Mouse (Mus musculus): ENCODE measurements around the gene Usp7. TPM values are rescaled to one million over a fixed set of nuclear protein-coding genes. Genes with fewer than 3 reads are reported as not detected.

Usp7 gene
- polyA plus RNA-seq, 1 experiment, result 29.8 TPM

DNA sequence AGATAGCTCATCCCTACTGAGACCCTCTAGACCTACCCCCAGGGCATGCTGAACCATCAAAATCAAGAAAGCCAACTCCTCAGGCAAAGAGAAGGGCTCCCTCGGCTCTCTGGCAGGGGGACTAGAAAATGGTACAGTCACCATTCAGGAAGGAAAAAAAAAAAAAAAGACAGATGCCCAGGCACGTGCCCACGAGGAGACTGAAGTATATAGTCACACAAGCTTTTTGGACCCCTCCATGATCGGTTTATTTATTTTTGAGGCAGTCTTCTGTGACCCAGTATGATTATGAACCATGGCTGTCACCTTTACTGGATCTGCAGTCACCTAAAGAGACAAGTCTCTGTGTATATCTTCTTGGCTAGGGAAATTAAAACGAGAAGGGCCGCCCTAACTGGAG, 118.8 kb downstream of the Usp7 start:
- Histone ChIP-seq H3K4me1 (ENCODE audit: control insufficient read depth, insufficient read depth, low read length) (peaks cover 17% of the 10 kb centered on the region), H3K4me3 (replicated peaks; ENCODE audit: extremely low read depth, low read depth, low read length) (no peak overlapping the region)
- WGBS, result 51% methylated on average over 6 of the region's 6 CpGs
- TF ChIP-seq CTCF (IDR thresholded peaks at IDR 0.05; ENCODE audit: insufficient read depth, low read length) (no peak), POLR2A (IDR thresholded peaks at IDR 0.05; ENCODE audit: borderline replicate concordance, extremely low read depth, low read depth, low read length) (no peak)
- no peak for DNase-seq

DNA sequence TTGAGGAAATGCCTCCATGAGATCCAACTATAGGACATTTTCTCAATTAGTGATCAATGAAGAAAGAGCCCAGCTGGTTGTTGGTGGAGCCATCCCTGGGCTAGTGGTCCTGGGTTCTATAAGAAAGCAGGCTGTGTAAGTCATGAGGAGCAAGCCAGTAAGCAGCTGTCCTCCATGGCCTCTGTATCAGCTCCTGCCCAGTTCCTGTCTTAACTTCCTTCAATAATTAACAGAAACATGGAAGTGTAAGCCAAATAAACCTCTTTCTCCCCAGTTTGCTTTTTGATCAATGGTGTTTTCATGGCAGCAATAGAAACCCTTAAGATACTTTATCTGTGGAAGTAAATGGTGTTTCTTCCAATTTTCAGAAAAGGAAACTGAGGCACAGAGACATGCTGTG, 119.3 kb downstream of the Usp7 start:
- no peak for TF ChIP-seq POLR2A (IDR thresholded peaks at IDR 0.05; ENCODE audit: borderline replicate concordance, extremely low read depth, low read depth, low read length)
- no peak for TF ChIP-seq CTCF (IDR thresholded peaks at IDR 0.05; ENCODE audit: insufficient read depth, low read length)
- Histone ChIP-seq H3K4me3 (replicated peaks; ENCODE audit: extremely low read depth, low read depth, low read length) (no peak overlapping the region), H3K4me1 (ENCODE audit: control insufficient read depth, insufficient read depth, low read length) (peaks cover 19% of the 10 kb centered on the region)
- no peak for DNase-seq

DNA sequence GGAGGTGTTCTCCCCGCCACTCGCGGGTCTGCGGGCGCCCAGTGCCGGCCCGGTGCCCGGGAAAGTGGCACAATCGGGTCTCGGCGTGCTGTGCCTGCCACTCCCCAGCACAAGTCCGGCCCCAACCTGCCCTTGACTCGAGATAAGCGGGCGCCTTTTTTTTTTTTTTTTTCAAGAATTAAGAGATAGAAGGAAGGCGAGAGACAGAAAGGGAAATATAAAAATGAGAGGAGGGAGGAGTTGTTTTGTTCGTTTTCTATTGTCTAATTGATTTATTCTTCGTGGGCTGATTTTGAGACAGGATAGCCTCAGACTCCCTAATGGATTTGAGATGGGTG, 119.8 kb downstream of the Usp7 start:
- DNase-seq, result no peak
- peaks cover 24% of the 10 kb centered on the region for H3K4me1 ChIP-seq (ENCODE audit: control insufficient read depth, insufficient read depth, low read length)
- peak overlapping the region; percentile 17 for H3K4me3 ChIP-seq (replicated peaks; ENCODE audit: extremely low read depth, low read depth, low read length)
- 1% methylated on average over 18 of the region's 18 CpGs for WGBS
- TF ChIP-seq POLR2A (IDR thresholded peaks at IDR 0.05; ENCODE audit: borderline replicate concordance, extremely low read depth, low read depth, low read length), result no peak
- TF ChIP-seq CTCF (IDR thresholded peaks at IDR 0.05; ENCODE audit: insufficient read depth, low read length), result no peak

DNA sequence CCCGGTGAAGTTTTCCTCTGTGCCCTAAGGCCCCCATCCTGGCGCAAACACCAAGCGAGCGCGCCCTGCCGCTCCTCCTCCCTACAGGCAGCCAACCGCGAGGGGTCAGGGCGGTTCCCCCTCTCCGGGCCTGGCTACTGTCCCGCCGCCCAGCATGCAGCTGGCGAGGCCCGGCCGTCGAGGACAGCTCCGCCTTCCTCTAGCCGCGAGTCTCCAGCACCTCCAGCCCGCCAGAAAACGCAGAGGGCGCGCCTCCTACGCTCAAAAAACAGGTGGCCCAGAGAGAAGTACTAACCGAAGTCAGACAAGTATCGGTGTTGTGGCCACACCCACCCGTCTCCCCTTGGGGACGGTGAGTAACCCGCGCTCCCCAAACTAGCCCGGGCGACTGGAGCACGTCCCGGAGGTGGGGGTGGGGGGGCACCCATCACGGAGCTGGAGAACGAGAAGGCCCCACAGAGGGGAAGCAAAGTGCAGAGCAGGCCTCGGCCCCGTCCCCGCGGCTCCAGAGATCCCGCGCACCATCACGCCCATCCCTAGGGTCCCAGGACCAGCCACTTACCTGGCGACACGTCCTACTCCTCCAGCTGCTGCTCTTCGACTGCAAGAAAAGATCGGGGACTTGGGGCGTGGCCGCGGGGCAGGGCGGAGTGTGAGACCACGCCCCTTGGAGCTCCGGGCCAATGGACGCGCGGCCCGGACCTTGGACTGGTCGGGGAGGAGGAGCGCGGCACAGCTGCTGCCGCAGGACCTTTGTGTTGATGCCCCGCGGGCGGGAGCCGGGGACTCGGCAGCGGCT, 120.4 kb downstream of the Usp7 start, which contains the start of gene Carhsp1:
Carhsp1 (minus strand) TSS at position 605 of the 799 bp plus-strand sequence.
- TF ChIP-seq POLR2A (IDR thresholded peaks at IDR 0.05; ENCODE audit: borderline replicate concordance, extremely low read depth, low read depth, low read length) (peak; percentile 96), CTCF (IDR thresholded peaks at IDR 0.05; ENCODE audit: insufficient read depth, low read length) (no peak)
- peak; percentile 92 for DNase-seq
- Histone ChIP-seq H3K4me3 (replicated peaks; ENCODE audit: extremely low read depth, low read depth, low read length) (peak within 1 kb of the TSS; percentile 71), H3K4me1 (ENCODE audit: control insufficient read depth, insufficient read depth, low read length) (peaks cover 28% of the 10 kb centered on the region)
- under 1% methylated on average over 67 of the region's 67 CpGs for WGBS

DNA sequence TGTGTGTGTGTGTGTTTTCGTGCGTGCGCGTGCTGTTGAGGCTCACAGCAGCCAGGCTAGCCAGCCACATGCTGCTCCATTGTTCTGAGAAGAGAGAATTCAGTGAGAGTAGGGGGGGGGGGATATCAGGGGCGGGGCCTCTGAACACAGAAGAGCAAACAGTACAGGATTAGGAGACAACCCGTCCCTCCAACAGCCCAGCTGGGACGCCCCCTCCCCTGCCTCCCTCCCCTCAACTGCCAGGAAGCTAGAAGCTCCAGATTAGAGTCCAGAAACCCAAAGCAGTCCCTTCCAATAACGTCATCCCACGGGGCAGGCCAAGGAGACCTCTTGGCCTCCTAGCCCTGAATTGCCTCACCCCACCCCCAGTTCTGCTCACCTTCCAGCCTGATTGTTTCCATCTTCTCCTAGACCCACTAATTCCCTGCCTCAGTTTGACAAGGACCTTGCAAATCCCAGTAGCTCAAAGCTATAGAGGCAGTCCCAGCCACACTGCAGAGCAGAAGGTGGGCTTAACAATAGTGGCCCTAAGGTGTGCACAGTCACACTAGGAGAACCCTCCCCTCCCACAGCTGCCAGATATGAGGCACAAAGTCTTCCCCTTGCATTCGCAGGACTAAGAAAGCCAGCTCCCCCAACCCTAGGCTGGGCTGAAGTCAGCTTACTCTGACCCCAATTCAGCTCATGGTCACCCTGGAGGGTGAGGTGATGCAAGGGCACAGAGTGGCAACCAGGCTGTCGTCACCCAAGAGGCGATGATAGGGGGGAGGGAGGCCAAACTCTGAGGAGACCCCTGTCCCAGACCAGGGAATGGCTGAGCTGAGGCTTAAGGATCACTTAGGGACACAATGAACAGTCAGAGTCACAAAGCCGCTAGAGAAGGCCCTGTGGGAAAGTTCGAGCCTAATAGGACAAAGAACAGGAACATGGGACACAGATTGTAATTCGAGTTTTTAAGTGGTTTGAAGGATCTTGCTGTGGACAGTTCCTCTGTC, 121.8 kb downstream of the Usp7 start:
- DNase-seq, result no peak
- no peak for TF ChIP-seq CTCF (IDR thresholded peaks at IDR 0.05; ENCODE audit: insufficient read depth, low read length)
- no peak for TF ChIP-seq POLR2A (IDR thresholded peaks at IDR 0.05; ENCODE audit: borderline replicate concordance, extremely low read depth, low read depth, low read length)
- H3K4me1 ChIP-seq (ENCODE audit: control insufficient read depth, insufficient read depth, low read length), result peaks cover 37% of the 10 kb centered on the region
- H3K4me3 ChIP-seq (replicated peaks; ENCODE audit: extremely low read depth, low read depth, low read length), result peak overlapping the region; percentile 40
- 20% methylated on average over 13 of the region's 15 CpGs for WGBS

DNA sequence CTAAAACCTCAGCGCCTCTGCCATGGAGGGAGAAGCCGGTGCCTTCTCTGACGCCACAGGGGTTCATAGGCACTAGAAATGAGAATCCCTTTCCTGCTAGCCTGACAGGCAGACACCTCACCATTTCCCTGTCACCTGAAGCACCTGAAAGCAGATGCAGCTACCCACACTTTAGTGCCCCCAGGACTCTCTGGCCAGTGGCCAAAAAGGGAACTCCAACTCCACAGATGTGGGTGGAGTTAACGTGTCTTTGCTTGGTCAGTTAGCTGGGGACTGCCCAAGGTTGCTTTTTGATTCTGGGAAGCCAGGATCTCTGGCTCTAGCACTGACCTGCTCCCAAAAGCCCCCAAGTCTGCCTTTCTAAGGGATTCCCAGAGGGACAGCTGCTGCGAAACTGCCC, 122.7 kb downstream of the Usp7 start:
- TF ChIP-seq CTCF (IDR thresholded peaks at IDR 0.05; ENCODE audit: insufficient read depth, low read length) (no peak), POLR2A (IDR thresholded peaks at IDR 0.05; ENCODE audit: borderline replicate concordance, extremely low read depth, low read depth, low read length) (no peak)
- no peak for DNase-seq
- Histone ChIP-seq H3K4me1 (ENCODE audit: control insufficient read depth, insufficient read depth, low read length) (peaks cover 40% of the 10 kb centered on the region), H3K4me3 (replicated peaks; ENCODE audit: extremely low read depth, low read depth, low read length) (no peak overlapping the region)
- 70% methylated on average over 5 of the region's 5 CpGs for WGBS

DNA sequence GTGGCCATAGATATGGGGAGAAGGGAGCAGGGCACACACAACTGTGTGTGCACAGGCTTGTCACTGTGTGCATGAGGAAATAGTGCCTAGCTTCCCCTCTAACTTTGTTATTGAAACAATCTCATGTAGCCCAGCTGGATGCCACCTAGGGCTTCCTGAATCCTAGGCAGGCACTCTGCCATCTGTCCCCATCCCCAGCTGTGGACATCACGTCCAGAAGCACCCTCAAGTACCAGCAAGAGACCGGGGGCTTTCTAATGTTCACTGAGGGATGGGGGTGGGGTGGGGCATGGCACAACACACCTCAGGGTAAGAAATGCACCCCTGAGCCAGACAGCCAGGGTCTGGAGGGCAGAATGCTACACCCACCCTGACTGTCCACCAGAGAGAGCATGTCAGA, 123.7 kb downstream of the Usp7 start:
- WGBS, result 51% methylated on average over 2 of the region's 2 CpGs
- DNase-seq, result no peak
- peaks cover 38% of the 10 kb centered on the region for H3K4me1 ChIP-seq (ENCODE audit: control insufficient read depth, insufficient read depth, low read length)
- H3K4me3 ChIP-seq (replicated peaks; ENCODE audit: extremely low read depth, low read depth, low read length), result no peak overlapping the region
- no peak for TF ChIP-seq CTCF (IDR thresholded peaks at IDR 0.05; ENCODE audit: insufficient read depth, low read length)
- TF ChIP-seq POLR2A (IDR thresholded peaks at IDR 0.05; ENCODE audit: borderline replicate concordance, extremely low read depth, low read depth, low read length), result no peak

DNA sequence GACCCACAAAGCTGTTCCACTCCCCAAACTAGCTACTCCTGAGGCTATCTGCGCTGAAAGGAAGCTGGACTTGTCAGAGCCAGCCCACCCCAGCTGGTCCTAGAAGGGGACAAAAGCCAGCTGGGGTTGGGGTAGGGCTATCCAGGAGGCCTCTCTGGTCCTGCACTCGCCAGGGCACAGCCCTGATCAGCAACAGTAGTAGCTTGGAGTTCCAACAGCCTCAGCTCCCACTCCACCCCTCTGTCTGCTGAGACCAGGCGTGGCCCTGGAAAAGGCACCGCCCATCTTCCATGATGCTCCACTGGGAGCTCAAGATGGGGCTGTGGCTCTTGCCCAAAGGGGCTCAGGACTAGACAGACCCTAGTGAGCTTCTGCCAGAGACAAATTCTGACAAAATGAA, 124.3 kb downstream of the Usp7 start:
- WGBS, result 46% methylated on average over 4 of the region's 4 CpGs
- H3K4me1 ChIP-seq (ENCODE audit: control insufficient read depth, insufficient read depth, low read length), result peaks cover 42% of the 10 kb centered on the region
- no peak overlapping the region for H3K4me3 ChIP-seq (replicated peaks; ENCODE audit: extremely low read depth, low read depth, low read length)
- DNase-seq, result no peak
- TF ChIP-seq POLR2A (IDR thresholded peaks at IDR 0.05; ENCODE audit: borderline replicate concordance, extremely low read depth, low read depth, low read length) (no peak), CTCF (IDR thresholded peaks at IDR 0.05; ENCODE audit: insufficient read depth, low read length) (no peak)

DNA sequence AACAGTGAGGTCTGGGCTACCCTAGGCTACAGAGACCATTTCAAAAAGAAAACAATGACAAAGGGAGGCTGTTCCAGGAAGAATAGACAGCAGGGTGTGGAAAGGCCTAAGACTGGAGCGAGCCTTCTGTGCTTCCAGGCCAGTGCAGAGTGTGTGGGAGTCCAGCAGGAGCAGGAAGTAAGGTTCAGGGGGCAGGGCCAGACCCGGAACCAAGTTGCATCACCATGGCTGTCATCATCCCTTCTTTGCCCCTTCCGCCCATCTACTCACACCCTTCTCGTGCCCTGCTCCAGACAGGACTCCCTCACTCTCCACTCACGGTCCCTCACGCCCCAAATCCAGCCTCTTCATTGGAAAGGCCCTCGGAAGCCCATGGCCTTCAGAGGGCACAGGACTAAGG, 124.8 kb downstream of the Usp7 start:
- 31% methylated on average over 7 of the region's 7 CpGs for WGBS
- TF ChIP-seq POLR2A (IDR thresholded peaks at IDR 0.05; ENCODE audit: borderline replicate concordance, extremely low read depth, low read depth, low read length), result peak; percentile 43; the same call in 1 of the 2 replicates
- no peak for TF ChIP-seq CTCF (IDR thresholded peaks at IDR 0.05; ENCODE audit: insufficient read depth, low read length)
- Histone ChIP-seq H3K4me3 (replicated peaks; ENCODE audit: extremely low read depth, low read depth, low read length) (no peak overlapping the region), H3K4me1 (ENCODE audit: control insufficient read depth, insufficient read depth, low read length) (peaks cover 45% of the 10 kb centered on the region)
- no peak for DNase-seq

Data from lung, adult 2 months (tissue).